Mouse (Mus musculus) frontal cortex, adult 2 months (tissue): ENCODE data around the gene Slc5a12. TPM values are rescaled to one million over a fixed set of nuclear protein-coding genes. Genes with fewer than 3 reads are reported as not detected.

ENCODE experiments used
- DNase-seq, 2 experiments: peaks; one replicate each; pipeline ENCODE4 v3.0.0; 2022; ENCODE audit warnings: low spot score in 1 of 2; ENCODE audit errors: extremely low spot score in 1 of 2
- polyA plus RNA-seq: library from polyadenylated mRNA; depleted of rRNA; stranded (reverse); fragments of >200 nt; gene quantifications from 2 replicates; pipeline ENCODE4 v1.2.3, GENCODE M21; 2012; rRNA removed

The Slc5a12 gene
- not detected in 2 replicates for polyA plus RNA-seq

DNA sequence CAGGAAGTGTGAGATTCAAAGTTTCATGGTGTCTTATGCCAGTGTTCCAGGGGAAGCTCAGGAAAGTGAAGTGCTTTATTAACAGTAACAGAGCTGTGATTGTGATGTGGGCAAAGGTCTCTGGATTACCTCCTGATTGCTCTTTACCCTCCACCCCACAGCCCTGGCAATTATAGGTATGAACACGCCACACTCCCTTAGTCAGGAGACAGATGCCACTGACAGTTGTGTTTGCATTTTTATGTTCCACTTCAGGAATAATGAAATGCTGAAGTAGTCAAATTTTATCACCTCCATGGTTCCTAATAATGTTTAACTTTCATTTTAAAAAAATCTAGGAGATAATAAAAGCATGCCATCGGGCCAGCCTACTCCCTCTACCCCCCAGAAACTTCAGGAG is at the start of gene Slc5a12:
TSS of gene Slc5a12 (plus strand) at position 367 of the 400 bp plus-strand sequence.
- no peak for DNase-seq

- DNase-seq: no peak
Measured at GRCm38 (mm10) chr2:110556098-110556497, 41.0 kb upstream of the Slc5a12 start.

DNA sequence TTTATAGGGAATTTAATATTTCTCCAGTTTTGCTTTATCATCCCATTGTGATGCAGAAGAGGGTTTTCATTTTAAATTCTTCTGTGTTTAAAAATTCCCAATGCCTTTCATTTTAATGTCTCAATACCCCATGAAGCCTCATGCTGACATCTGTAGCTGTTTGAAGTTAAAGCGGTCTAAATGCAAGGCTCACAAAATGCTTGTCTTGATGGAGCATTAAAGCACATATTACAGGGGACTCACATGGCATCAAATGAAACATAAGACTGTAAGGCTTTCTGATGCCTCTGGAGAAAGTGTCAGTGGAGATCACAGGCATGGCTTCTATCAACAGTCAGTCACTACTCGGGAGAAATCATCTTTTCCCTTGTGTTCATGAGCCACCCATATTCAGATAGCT is 34.5 kb upstream of the Slc5a12 start:
- no peak for DNase-seq

DNA sequence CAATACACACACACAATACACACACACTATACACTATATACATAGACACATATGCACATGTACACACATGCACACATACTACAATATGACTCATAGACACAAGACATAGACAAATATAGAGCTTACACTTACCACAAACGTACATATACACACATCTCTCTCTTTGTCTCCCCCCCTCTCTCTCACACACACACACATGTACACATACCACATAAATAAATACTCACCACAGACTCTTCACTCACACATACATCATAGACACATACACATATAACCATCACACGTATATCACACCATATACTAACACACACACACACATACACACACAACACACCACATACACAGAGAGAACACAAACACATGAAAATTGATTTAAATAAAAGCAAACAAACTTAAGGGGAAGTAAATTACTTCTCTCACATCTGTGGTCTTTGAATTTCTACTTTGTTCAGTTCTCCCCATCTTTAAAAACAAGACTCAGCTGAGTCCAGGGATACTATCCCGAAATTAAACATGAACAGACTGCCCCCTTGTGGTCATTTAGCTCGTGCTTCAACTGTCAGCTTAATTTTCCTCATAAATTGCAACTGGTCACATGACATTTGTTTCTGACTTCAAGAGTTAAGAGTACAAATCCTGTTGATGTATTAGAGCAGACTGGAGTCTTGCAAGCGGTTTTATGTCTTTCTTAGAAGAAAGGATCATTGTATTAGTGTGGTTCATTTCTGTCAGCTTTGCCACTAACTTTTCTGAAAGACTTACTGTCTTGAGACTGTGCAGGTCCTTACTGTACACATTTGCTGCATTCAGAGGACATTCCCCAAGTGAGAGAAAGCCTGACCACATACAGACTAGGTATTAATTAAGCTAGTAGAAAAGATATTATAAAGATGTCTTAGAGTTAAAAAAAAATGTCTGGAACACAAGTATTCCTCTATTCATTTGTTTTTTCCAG is 32.1 kb upstream of the Slc5a12 start:
- DNase-seq: peak; percentile 61 to 91

DNA sequence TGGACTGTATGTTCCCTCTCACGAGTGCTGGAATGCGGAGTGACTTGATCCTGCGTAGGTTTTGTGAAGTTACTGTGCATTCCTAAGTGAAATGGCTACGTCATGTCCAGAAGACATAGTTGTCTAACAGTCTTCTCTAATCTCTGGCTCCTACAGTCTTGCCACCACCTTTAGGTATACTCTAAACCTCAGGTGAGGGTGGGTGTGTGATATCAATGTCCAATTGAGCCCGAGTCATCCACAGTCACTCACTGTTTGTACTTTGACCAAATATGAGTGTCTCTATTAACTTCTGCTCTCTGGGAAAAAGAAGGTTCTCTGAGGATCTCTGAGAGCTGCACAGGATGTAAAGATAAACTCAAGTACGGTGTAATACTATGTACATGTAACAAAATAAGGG is 10.4 kb upstream of the Slc5a12 start:
- no peak for DNase-seq

DNA sequence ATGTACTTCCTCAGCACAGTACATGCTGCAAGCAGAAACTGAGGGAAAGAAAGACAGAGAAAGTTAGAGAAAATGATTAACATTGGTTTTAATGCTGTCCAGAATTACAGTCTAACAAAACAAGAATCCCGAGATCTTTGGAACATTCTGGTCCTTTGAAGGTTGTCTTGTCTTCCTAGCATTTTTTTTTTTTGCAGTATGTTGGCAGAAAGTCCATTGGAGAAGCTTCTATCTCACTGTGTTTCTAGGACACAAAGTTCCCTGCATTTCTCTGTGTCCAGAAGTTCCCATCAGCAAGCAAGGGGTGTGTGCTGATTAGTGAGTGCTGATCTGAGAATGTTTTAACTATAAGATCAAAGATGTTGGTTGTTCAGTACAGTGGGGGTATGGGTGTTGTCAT is 7.1 kb upstream of the Slc5a12 start:
- no peak for DNase-seq

GRCm38 (mm10) chr2:110592276-110592675 is 4.8 kb upstream of the Slc5a12 start:
- DNase-seq: no peak

GRCm38 (mm10) chr2:110644358-110644757 is 47.3 kb downstream of the Slc5a12 start:
- no peak for DNase-seq

GRCm38 (mm10) chr2:110644846-110645245 is 47.7 kb downstream of the Slc5a12 start:
- no peak for DNase-seq

- peak in 1 of 2 experiments; percentile 79 for DNase-seq
Measured at GRCm38 (mm10) chr2:110663329-110663728, 66.2 kb downstream of the Slc5a12 start.

- DNase-seq: peak; percentile 24 to 43
Measured at GRCm38 (mm10) chr2:110671071-110671624, 74.0 kb downstream of the Slc5a12 start.

Other genes starting within 250 kb of the Slc5a12 start
- 2.5 and 3.5 TPM in 2 replicates for gene Fibin, start 234.1 kb upstream of the Slc5a12 start, polyA plus RNA-seq
- gene Muc15, start 124.0 kb downstream of the Slc5a12 start, polyA plus RNA-seq: 0.15 and 0.20 TPM in 2 replicates